Mouse (Mus musculus) spleen, embryonic (tissue): ENCODE measurements around the gene Nme8.

Source experiments
- CTCF ChIA-PET: fragments of 350-600 bp; sonication (Branson Sonifier 250); formaldehyde crosslinking; loops from one replicate; lab custom pipeline; 2022; lab: Charles Lee

Nme8 gene

DNA sequence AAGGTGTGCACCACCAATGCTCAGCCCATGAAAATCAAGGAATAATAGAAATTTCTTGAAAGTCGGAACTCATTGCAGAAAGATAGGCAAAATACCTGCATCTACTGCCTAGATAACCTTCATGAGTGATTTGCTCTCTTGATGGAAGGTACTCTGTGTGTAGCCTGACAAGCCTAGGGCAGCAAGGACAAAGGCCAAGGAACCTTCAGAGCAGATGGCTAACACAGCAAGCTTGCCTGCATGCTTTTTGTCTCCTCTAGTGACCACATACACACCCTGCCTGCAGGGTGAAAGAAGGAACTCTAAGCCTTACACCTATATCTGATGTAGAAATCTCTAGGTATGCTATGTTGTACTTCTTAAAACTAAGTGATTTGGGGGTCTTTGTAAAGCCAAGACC, 102.5 kb downstream of the Nme8 start:
- CTCF ChIA-PET = no interaction called here
